Mouse (Mus musculus): Measurements from ENCODE around the gene Sgcb. TPM values are rescaled to one million over a fixed set of nuclear protein-coding genes. Genes with fewer than 3 reads are reported as not detected.

Sgcb gene
- total and polyA plus RNA-seq, 3 experiments: 3.6 to 8.4 TPM; not detected in 1

- H3K4me3 ChIP-seq (ENCODE audit: control insufficient read depth in 1 of 2, insufficient read depth in 1 of 2, low read depth in 2 of 2, low read length in 2 of 2): no peak overlapping the region
- H3K36me3 ChIP-seq (ENCODE audit: control insufficient read depth in 1 of 2, insufficient read depth in 2 of 2, low read length in 2 of 2): no peaks in the 10 kb centered on the region
- H3K79me2 ChIP-seq (ENCODE audit: control insufficient read depth, insufficient read depth, low read length, poor library complexity): no peaks in the 10 kb centered on the region
- H3K27me3 ChIP-seq (ENCODE audit: control insufficient read depth in 1 of 2, insufficient read depth in 2 of 2, low read length in 2 of 2): peaks cover 12% of the 10 kb centered on the region in 2 experiments
- no peak for DNase-seq (ENCODE audit: low read depth, low spot score)
- TF ChIP-seq ETS1 (IDR thresholded peaks at IDR 0.05; ENCODE audit: low read depth, low read length): no peak
- no peak for TF ChIP-seq NELFE (IDR thresholded peaks at IDR 0.05; ENCODE audit: low read depth, low read length)
- no peak for TF ChIP-seq HCFC1 (IDR thresholded peaks at IDR 0.05; ENCODE audit: low read depth, low read length)
- no peak for TF ChIP-seq ZMIZ1 (IDR thresholded peaks at IDR 0.05; ENCODE audit: low read depth, low read length)
- TF ChIP-seq MYB (IDR thresholded peaks at IDR 0.05; ENCODE audit: low read depth, low read length): no peak
- TF ChIP-seq TCF12 (IDR thresholded peaks at IDR 0.05; ENCODE audit: low read depth, low read length): no peak
- TF ChIP-seq UBTF (IDR thresholded peaks at IDR 0.05; ENCODE audit: borderline replicate concordance, insufficient read depth, low read depth, low read length): no peak
- TF ChIP-seq BHLHE40 (IDR thresholded peaks at IDR 0.05; ENCODE audit: borderline replicate concordance, low read depth, low read length): no peak
- TF ChIP-seq USF2 (IDR thresholded peaks at IDR 0.05; ENCODE audit: borderline replicate concordance in 1 of 2, insufficient read depth in 1 of 2, low read depth in 1 of 2, low read length in 2 of 2): no peak
- TF ChIP-seq POLR2AphosphoS5 (IDR thresholded peaks at IDR 0.05; ENCODE audit: borderline replicate concordance, low read depth, low read length): no peak
- no peak for TF ChIP-seq MYC (IDR thresholded peaks at IDR 0.05; ENCODE audit: low read depth, low read length)
- no peak overlapping the region for H3K9ac ChIP-seq (ENCODE audit: control insufficient read depth, low read depth, low read length, poor library complexity, severe bottlenecking)
- H3K27ac ChIP-seq (ENCODE audit: control insufficient read depth, low read depth, low read length): no peak overlapping the region
- H3K4me1 ChIP-seq (ENCODE audit: control insufficient read depth in 1 of 2, insufficient read depth in 2 of 2, low read length in 2 of 2): no peaks in the 10 kb centered on the region
- no peaks in the 10 kb centered on the region for H3K9me3 ChIP-seq (replicated peaks; ENCODE audit: insufficient read depth, low read length)
These were observed 28.0 kb upstream of the Sgcb start for GRCm38 (mm10) chr5:73675604-73676003.

GRCm38 (mm10) chr5:73669386-73669785 lies 21.8 kb upstream of the Sgcb start:
- no peaks in the 10 kb centered on the region for H3K9me3 ChIP-seq (replicated peaks; ENCODE audit: insufficient read depth, low read length)
- H3K79me2 ChIP-seq (ENCODE audit: control insufficient read depth, insufficient read depth, low read length, poor library complexity): no peaks in the 10 kb centered on the region
- DNase-seq (ENCODE audit: low read depth, low spot score): no peak
- H3K36me3 ChIP-seq (ENCODE audit: control insufficient read depth in 1 of 2, insufficient read depth in 2 of 2, low read length in 2 of 2): no peaks in the 10 kb centered on the region
- no peaks in the 10 kb centered on the region for H3K4me1 ChIP-seq (ENCODE audit: control insufficient read depth in 1 of 2, insufficient read depth in 2 of 2, low read length in 2 of 2)
- no peak overlapping the region for H3K9ac ChIP-seq (ENCODE audit: control insufficient read depth, low read depth, low read length, poor library complexity, severe bottlenecking)
- H3K27ac ChIP-seq (ENCODE audit: control insufficient read depth, low read depth, low read length): no peak overlapping the region
- no peak overlapping the region for H3K4me3 ChIP-seq (ENCODE audit: control insufficient read depth in 1 of 2, insufficient read depth in 1 of 2, low read depth in 2 of 2, low read length in 2 of 2)
- TF ChIP-seq MXI1 (IDR thresholded peaks at IDR 0.05; ENCODE audit: low read depth, low read length) (no peak), MYC (IDR thresholded peaks at IDR 0.05; ENCODE audit: low read depth, low read length) (no peak), POLR2AphosphoS2 (IDR thresholded peaks at IDR 0.05; ENCODE audit: low read length) (no peak), ZC3H11A (IDR thresholded peaks at IDR 0.05; ENCODE audit: low read depth, low read length) (no peak), TAL1 (IDR thresholded peaks at IDR 0.05; ENCODE audit: low read length) (no peak), MAFK (IDR thresholded peaks at IDR 0.05; ENCODE audit: borderline replicate concordance, low read depth, low read length) (no peak), ZKSCAN1 (IDR thresholded peaks at IDR 0.05; ENCODE audit: low read depth, low read length) (no peak), TBP (IDR thresholded peaks at IDR 0.05; ENCODE audit: low read depth, low read length) (no peak), POLR2AphosphoS5 (IDR thresholded peaks at IDR 0.05; ENCODE audit: borderline replicate concordance, low read depth, low read length) (no peak), CHD2 (IDR thresholded peaks at IDR 0.05; ENCODE audit: low read length) (no peak), EP300 (IDR thresholded peaks at IDR 0.05; ENCODE audit: low read depth in 1 of 2, low read length in 2 of 2) (no peak), RCOR1 (IDR thresholded peaks at IDR 0.05; ENCODE audit: low read depth, low read length) (no peak), ZMIZ1 (IDR thresholded peaks at IDR 0.05; ENCODE audit: low read depth, low read length) (no peak), BHLHE40 (IDR thresholded peaks at IDR 0.05; ENCODE audit: borderline replicate concordance, low read depth, low read length) (no peak), SMC3 (IDR thresholded peaks at IDR 0.05; ENCODE audit: low read depth, low read length) (no peak)
- H3K27me3 ChIP-seq (ENCODE audit: control insufficient read depth in 1 of 2, insufficient read depth in 2 of 2, low read length in 2 of 2): peaks cover 0 to 6% of the 10 kb centered on the region in 2 experiments; a peak in 3 of 4 replicates
